Mouse (Mus musculus): ENCODE results near the gene Slc37a1. TPM values are rescaled to one million over a fixed set of nuclear protein-coding genes. Genes with fewer than 3 reads are reported as not detected.

Slc37a1 gene
- polyA plus RNA-seq, 1 experiment from 2014 or later = 9.0 TPM

DNA sequence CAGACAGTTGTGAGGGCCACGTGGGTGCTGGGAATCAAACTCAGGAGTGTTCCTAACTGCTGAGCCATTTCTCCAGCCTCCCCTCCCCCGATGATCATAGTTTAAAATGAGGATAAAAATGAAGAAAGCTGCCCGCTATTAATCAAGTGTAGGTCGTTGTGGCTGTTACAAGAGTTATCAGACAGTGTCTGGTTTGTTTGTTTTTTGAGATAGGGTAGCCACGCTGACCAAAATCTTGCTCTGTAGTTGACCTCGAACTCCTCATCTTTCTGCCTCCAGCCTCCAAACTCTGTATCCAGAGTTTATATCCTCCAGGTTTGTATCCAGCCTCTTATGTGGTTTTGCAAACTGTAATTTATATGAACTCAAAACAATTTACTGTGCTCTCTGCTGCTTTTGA, 6.3 kb upstream of the Slc37a1 start:
- Histone ChIP-seq H3K9me3 (replicated peaks) (no peaks in the 10 kb centered on the region), H3K9ac (replicated peaks) (no peak overlapping the region), H3K27ac (replicated peaks) (no peak overlapping the region), H3K36me3 (no peaks in the 10 kb centered on the region), H3K4me3 (replicated peaks) (no peak overlapping the region), H3K4me2 (no peak overlapping the region), H3K4me1 (peaks cover 28% of the 10 kb centered on the region), H3K27me3 (replicated peaks) (no peaks in the 10 kb centered on the region)
- WGBS = 86% methylated on average over 6 of the region's 6 CpGs
- ATAC-seq (ENCODE audit: low FRiP score) = no peak

DNA sequence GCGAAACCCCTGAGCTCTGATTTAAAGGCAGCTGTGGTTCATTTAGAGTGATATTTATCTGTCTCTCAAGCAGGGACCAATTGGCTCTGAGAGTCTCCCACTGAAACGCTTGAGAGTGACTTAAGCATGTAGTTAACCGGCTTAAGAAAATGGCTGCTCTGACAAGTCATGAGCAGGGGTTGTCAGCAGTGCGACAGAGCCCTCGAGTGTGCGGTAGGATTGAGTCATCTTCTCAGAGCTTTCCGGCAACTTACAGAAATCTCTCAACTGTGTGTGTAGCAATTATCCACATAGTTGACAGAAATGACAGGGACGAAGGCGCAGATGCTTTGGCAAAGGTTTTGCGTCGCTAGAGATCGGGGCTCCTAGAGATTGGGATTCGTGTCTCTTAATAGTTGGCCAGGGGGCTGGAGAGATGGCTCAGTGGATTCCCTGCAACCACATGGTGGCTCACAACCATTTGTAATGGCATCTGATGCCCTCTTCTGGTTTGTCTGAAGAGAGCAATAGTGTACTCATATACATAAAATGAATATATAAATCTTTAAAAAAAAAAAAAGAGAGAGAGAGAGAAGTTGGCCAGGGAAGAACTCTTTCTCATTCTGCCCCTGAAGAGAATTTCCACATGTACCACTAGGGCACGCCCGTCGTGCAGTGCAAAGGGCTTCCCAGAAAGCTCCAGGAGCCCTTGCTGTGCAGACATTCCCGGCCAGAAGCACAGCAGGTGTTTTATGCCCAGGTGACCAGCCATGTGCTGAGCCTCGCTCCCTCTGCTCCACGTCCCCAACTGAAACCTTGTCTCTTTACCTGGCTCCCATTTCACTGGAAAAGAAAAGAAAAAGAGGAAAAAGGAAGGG, 4.5 kb upstream of the Slc37a1 start:
- Histone ChIP-seq H3K36me3 (no peaks in the 10 kb centered on the region), H3K9me3 (replicated peaks) (no peaks in the 10 kb centered on the region), H3K4me3 (replicated peaks) (no peak overlapping the region), H3K27ac (replicated peaks) (no peak overlapping the region), H3K27me3 (replicated peaks) (no peaks in the 10 kb centered on the region), H3K4me2 (no peak overlapping the region), H3K9ac (replicated peaks) (no peak overlapping the region), H3K4me1 (peaks cover 19% of the 10 kb centered on the region)
- no peak for ATAC-seq (ENCODE audit: low FRiP score)
- WGBS = 43% methylated on average over 19 of the region's 19 CpGs

DNA sequence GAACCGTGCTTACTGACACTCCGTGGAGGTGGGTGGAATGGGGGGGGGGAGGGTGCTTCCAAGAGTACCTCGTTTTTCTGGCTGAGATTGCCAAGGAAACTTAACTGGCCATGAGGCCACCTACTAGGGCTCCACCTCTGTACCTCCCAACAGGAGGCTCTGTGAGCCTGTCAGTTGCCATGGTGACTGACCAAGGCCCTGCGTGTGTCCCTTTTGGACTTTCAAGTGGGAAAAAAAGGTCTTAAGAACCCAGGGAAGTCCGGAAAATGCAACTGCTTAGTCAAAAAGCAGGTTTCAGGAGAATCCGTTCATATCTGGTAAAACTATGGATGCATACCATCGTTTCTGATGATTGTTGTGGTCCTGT, 3.9 kb upstream of the Slc37a1 start:
- H3K9me3 ChIP-seq (replicated peaks) = no peaks in the 10 kb centered on the region
- H3K36me3 ChIP-seq = no peaks in the 10 kb centered on the region
- H3K9ac ChIP-seq (replicated peaks) = no peak overlapping the region
- H3K27me3 ChIP-seq (replicated peaks) = no peaks in the 10 kb centered on the region
- ATAC-seq (ENCODE audit: low FRiP score) = no peak
- H3K27ac ChIP-seq (replicated peaks) = no peak overlapping the region
- no peak overlapping the region for H3K4me3 ChIP-seq (replicated peaks)
- 15% methylated on average over 7 of the region's 7 CpGs for WGBS
- H3K4me1 ChIP-seq = peaks cover 15% of the 10 kb centered on the region
- no peak overlapping the region for H3K4me2 ChIP-seq

DNA sequence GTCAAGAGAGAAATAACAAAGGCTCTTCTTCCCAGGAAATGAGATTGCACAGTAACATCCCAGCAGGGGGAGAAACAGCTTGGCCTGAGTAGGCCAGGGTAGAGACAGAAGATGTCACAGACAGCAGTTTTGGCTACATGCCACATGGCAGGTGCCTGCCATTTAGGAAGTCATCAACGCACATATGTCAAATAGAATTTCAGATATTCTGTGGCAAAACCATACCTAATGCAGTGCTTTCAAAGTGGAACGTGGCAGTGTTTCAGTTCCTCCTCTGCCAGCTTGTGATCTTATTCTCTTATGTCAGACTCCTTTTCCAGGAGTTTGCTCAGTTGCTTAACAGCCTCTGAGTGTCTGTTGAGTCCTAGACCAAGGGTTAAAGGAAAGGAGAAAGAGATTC, 725 bp upstream of the Slc37a1 start:
- Histone ChIP-seq H3K36me3 (no peaks in the 10 kb centered on the region), H3K9me3 (replicated peaks) (no peaks in the 10 kb centered on the region), H3K4me1 (peaks cover 15% of the 10 kb centered on the region; the same call in 1 of the 2 replicates), H3K27ac (replicated peaks) (no peak overlapping the region), H3K27me3 (replicated peaks) (no peaks in the 10 kb centered on the region), H3K4me3 (replicated peaks) (no peak overlapping the region), H3K4me2 (no peak overlapping the region), H3K9ac (replicated peaks) (no peak overlapping the region)
- no peak for ATAC-seq (ENCODE audit: low FRiP score)
- WGBS = 48% methylated on average over 2 of the region's 2 CpGs

DNA sequence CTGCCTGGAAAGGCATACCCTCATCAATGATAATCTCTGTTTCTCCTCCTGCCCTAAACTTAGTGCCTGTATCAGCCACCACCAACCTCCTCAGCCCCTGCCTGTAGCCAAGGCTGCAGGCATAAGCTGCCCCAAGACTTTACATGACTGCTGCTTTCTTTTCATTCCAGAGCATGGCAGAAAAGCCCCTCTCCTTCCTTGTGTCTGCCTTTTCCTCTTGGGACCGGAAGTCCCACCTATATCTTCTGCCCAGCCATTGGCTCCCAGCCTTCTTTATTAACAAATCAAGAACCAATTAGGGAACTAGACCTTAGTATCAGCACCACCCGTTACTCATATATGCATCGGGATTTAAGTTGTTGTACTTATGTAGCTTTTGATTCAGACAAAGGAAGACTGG, 624 bp downstream of the Slc37a1 start:
- no peak overlapping the region for H3K4me3 ChIP-seq (replicated peaks)
- H3K9me3 ChIP-seq (replicated peaks) = no peaks in the 10 kb centered on the region
- H3K4me2 ChIP-seq = no peak overlapping the region
- no peak for ATAC-seq (ENCODE audit: low FRiP score)
- H3K27me3 ChIP-seq (replicated peaks) = no peaks in the 10 kb centered on the region
- WGBS = 92% methylated on average over 3 of the region's 3 CpGs
- H3K27ac ChIP-seq (replicated peaks) = no peak overlapping the region
- H3K4me1 ChIP-seq = peaks cover 10% of the 10 kb centered on the region; the same call in 1 of the 2 replicates
- H3K9ac ChIP-seq (replicated peaks) = no peak overlapping the region
- no peaks in the 10 kb centered on the region for H3K36me3 ChIP-seq

DNA sequence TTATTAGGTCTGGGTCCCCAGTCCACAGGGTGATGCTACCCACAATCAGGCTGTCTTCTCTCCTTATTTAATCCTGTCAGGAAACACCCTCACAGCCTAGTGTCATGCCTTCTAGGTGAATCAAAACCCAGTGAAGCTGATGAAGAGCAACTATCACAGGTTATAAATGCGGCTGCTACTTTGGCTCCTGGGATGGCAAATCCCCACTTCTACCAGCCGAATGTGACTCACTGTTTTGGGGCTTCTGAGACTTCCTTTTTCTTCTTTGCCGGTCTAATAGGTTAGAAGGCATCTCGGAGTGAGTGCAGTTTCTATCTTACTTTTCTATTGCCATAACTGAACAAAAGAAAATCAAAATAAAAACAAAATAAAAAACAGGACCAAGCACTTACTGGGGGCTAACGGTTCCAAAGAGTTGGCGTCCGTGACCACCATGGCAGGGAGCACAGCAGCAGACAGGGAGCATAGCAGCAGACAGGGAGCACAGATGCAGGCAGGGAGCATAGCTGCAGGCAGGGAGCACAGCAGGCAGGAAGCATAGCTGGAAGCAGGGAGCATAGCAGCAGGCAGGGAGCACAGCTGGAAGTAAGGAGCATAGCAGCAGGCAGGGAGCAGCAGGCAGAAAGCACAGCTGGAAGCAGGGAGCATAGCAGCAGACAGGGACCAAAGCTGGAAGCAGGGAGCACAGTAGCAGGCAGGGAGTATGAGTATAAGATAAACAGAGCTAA, 2.6 kb downstream of the Slc37a1 start:
- WGBS = 63% methylated on average over 7 of the region's 7 CpGs
- no peak for ATAC-seq (ENCODE audit: low FRiP score)
- no peaks in the 10 kb centered on the region for H3K9me3 ChIP-seq (replicated peaks)
- no peak overlapping the region for H3K4me3 ChIP-seq (replicated peaks)
- H3K9ac ChIP-seq (replicated peaks) = no peak overlapping the region
- no peak overlapping the region for H3K27ac ChIP-seq (replicated peaks)
- 0 out of 2 replicates have a peak, but pooled peaks cover 4% of the 10 kb centered on the region for H3K4me1 ChIP-seq
- no peak overlapping the region for H3K4me2 ChIP-seq
- H3K36me3 ChIP-seq = no peaks in the 10 kb centered on the region
- no peaks in the 10 kb centered on the region for H3K27me3 ChIP-seq (replicated peaks)

DNA sequence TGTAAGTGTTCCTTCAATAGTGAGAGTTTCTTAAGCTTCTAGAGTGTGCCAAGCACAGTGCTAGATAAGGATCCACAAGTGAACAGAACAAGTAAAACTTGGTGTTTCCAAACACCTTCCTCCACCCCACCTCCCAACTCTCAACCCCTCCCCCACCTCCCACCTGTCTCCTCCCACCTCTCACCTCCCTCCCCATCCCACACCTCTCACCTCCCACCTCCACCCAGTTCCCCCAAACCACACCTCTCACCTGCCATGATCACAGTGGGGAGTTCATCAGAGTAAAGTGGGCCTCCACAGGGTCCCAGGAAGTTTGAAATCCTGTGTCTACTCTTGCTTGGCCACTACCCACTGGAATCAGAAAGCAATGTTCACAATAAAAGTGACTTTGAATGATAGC, 3.7 kb downstream of the Slc37a1 start:
- ATAC-seq (ENCODE audit: low FRiP score) = no peak

DNA sequence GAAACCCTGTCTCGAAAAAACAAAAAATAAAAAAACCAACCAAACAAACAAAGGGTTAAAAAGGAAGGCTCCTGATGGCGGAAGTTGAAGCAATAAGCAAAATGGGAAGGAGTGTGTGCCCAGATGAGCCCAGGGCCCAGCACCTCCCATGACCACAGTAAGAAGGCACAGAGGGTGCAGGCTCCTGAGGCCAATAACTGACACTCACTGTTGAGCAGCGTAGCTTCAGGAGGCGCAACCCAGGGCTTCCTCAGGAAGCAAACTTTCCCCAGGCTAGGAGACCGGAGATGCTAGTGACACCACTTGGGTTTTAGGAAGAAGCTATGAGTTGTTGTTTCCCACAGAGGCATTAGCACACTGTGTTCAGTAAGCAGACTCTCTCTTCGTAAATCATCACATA, 4.3 kb downstream of the Slc37a1 start:
- Histone ChIP-seq H3K4me1 (peaks cover 14% of the 10 kb centered on the region), H3K4me2 (no peak overlapping the region), H3K4me3 (replicated peaks) (no peak overlapping the region), H3K9ac (replicated peaks) (no peak overlapping the region), H3K9me3 (replicated peaks) (no peaks in the 10 kb centered on the region), H3K27ac (replicated peaks) (no peak overlapping the region), H3K27me3 (replicated peaks) (no peaks in the 10 kb centered on the region), H3K36me3 (no peaks in the 10 kb centered on the region)
- ATAC-seq (ENCODE audit: low FRiP score) = no peak
- 53% methylated on average over 6 of the region's 6 CpGs for WGBS

More for the DNA sequence above, 3.7 kb downstream of the Slc37a1 start:
- no peak overlapping the region for H3K9ac ChIP-seq (replicated peaks)
- no peaks in the 10 kb centered on the region for H3K9me3 ChIP-seq (replicated peaks)
- H3K4me2 ChIP-seq = no peak overlapping the region
- no peak overlapping the region for H3K4me3 ChIP-seq (replicated peaks)
- no peaks in the 10 kb centered on the region for H3K27me3 ChIP-seq (replicated peaks)
- H3K36me3 ChIP-seq = no peaks in the 10 kb centered on the region
- H3K4me1 ChIP-seq = peaks cover 9% of the 10 kb centered on the region
- no peak overlapping the region for H3K27ac ChIP-seq (replicated peaks)

DNA sequence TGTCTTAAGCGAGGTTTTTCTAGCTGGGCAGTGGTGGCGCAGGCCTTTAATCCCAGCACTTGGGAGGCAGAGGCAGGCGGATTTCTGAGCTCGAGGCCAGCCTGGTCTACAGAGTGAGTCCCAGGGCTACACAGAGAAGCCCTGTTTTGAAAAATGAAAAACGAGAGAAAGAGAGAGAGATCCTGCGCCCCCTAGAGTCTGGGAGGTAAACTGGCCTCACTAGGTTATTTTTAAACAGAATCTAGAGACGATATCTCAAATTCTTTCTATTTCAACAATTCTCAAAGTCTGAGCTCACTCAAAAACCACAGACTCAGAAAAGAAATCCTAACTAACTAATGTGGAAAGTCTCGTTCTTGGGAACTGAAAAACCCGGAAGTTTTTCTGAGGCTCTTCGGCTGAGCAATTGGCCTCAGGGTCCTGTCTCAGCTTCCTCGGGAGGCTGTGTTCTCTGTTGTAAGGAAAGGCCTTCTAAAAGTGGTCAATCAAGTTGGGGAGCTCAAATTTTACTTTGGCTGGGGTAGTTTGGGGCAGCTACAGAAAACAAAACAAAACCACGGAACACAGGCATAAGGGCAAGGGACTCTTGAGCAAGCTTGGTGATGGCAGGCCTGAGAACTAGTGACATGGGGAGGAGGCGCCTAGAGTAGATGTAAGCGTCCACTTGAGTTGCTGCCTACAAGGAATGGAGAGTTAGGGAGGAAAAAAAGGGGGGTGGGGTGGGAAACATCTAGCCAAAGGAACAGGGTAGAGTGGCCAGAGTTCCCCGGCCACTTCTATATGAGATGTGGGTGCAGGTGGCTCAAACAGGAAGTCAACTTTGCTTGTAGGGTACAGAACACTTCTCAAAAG, 8.0 kb downstream of the Slc37a1 start:
- H3K9me3 ChIP-seq (replicated peaks) = no peaks in the 10 kb centered on the region
- H3K36me3 ChIP-seq = no peaks in the 10 kb centered on the region
- no peaks in the 10 kb centered on the region for H3K27me3 ChIP-seq (replicated peaks)
- no peak overlapping the region for H3K9ac ChIP-seq (replicated peaks)
- H3K27ac ChIP-seq (replicated peaks) = no peak overlapping the region
- no peak overlapping the region; the same call in 1 of the 2 replicates for H3K4me3 ChIP-seq (replicated peaks)
- H3K4me1 ChIP-seq = peaks cover 38% of the 10 kb centered on the region
- 89% methylated on average over 15 of the region's 15 CpGs for WGBS
- peak overlapping the region; percentile 97; the same call in 1 of the 2 replicates for H3K4me2 ChIP-seq
- no peak for ATAC-seq (ENCODE audit: low FRiP score)

DNA sequence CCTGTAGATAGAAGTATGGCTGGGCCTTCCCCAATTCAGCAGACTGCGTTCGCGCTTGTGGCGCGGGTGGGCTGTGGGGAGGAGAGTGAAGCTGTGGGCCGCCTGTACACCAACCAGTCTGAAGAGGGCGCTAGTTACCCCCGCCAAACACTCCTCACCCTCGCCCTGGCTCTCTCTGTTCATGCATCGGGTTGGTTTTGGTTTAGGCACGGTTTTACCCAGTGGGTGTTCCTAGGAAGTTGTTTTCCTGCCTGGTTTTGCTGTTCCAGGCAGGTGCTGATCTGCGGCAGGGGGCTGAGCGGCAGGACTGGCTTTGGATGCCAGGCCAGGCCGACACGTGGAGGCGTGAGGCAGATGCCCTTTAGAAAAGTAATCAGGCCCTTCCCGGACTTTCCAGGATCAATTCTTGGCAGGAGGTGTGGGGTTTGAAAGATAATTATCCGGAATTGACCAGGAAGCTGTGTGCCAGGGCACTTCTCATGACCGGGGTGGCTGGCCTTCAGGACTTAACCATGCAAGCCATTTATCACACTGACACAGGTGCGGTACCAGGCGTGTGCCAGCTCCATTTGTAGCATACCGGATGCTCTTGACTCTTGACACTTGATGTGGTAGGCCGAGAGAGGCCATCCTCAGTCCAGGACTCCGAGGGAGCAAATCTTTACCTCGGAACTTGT, 8.8 kb downstream of the Slc37a1 start:
- WGBS = 21% methylated on average over 25 of the region's 25 CpGs
- peak overlapping the region; percentile 55 for H3K4me3 ChIP-seq (replicated peaks)
- no peaks in the 10 kb centered on the region for H3K27me3 ChIP-seq (replicated peaks)
- peak; percentile 45; the same call in 1 of the 2 replicates for ATAC-seq (ENCODE audit: low FRiP score)
- peak overlapping the region; percentile 97 for H3K4me2 ChIP-seq
- peak overlapping the region; percentile 70 for H3K9ac ChIP-seq (replicated peaks)
- no peaks in the 10 kb centered on the region for H3K36me3 ChIP-seq
- H3K4me1 ChIP-seq = peaks cover 38% of the 10 kb centered on the region
- H3K9me3 ChIP-seq (replicated peaks) = no peaks in the 10 kb centered on the region
- H3K27ac ChIP-seq (replicated peaks) = peak overlapping the region; percentile 77

Data from neural tube, embryonic 15.5 days (tissue).